Mouse (Mus musculus) lung, postnatal 25 days (tissue): ENCODE data around the gene Nuak1.

Experiments used
- DNase-seq: peaks from one replicate; pipeline ENCODE4 v3.0.0; 2022; ENCODE audit warnings: low spot score

The Nuak1 gene

DNA sequence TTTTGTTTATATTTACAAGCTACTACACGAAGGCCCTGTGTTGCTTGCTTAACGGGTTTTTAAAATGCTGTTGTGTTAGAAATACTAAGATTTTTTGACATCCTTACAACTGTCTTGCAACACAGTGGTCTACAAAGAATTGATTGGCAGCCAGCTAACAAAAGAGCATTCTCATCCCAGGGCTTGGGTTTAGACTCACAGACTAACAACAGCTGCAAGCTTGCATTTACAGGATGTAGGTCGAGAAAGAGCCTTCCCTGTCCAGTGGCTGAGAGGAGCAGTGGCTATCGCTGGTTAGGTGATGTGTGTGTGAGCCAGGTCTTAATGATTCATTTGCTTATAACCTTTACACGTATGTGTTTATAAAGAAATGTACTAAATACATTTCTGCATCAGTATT lies 94.7 kb downstream of the Nuak1 start:
- no peak for DNase-seq

DNA sequence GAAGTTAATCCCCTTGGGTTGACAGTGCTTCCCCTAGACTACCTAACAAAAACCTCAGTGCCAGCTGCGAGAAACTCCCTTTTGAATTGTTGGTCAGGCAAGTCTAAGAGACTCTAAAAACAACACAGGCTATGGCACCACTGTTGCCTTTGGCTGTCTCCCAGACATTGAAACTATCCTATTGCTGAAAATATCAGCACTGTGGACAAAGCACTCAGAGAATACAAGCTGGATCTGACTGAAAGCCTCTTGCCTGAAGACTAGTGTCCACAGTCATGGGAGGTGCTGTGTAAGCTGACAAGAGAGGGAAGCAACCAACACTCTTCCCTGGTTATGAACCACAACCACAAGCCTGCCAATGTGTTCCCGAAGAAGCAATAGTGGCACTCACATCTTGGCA lies 96.9 kb downstream of the Nuak1 start:
- no peak for DNase-seq

DNA sequence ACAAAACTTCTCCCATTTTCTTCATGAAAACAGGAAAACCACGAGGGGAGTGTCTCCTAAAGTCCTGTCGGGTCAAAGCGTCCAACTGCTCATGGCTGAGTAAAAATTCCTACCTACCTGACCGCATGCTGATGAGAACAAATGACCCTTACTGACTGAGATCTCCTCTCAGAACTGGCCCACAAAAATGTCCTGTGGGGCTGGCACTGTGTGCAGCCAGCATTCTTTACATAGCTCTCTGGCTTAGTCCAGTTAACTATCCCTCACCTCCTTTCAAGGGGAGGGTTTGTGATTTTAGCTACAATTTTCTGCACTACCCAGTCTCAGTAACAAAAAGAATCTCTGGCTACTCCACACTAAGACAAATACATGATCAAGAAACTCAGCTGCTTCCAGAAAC lies 100.9 kb downstream of the Nuak1 start:
- no peak for DNase-seq

DNA sequence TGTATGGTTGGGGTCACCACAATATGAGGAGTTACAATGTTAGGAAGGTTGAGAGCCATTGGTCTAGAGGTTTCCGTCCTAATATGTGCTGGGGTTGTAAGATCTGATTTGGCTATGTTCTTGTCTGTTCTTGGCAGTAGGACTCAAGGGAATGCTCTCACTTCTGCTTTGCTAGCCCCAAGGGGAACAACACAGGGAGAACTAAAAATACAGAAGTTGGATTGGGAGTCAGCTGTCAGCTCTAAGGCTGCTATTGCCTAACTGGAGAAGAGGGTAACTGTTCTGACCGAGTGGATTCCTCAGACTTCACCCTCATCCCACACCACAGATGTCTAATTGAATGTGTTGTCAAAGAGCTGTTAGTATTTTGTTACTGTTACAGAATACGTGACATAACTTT lies 101.6 kb downstream of the Nuak1 start:
- peak; percentile 70 for DNase-seq

DNA sequence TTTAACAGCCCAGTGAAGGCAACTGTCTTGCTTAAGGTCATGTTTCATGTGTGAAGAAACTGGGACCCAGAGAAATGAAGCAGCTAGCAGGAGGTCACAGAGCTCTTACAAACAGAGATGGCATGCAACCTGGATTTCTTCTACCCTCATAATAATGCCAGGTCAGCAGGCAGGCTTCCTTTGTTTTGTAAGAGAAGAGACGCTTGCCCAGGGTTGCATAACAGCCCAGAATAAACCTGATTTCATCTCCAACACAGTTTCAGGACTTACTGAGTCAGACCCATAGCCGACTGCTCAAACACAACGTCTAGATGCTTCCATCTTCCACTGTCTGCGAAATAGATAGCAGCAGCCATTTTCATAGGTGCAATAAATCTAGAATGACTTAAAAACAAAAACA lies 105.0 kb downstream of the Nuak1 start:
- peak; percentile 60 for DNase-seq

DNA sequence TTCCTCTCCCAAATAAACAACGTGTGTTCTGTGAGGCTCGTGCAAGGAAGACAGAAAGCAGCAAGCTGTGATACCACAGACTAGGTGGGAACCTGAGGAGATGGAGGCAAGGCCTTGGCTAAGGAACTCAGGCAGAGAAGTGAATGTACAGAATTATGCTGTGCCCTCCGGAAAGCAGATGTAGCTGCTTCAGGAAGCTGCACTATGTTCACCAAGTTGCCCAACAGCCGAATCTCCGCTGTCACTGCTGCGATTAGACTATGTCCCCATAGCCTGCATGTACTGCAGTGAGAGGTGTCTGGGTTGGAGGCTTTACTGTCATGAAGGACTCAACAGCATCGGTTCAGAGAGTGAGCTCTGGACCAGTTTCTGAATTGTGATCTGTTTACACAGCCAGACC lies 110.6 kb downstream of the Nuak1 start:
- DNase-seq: no peak

DNA sequence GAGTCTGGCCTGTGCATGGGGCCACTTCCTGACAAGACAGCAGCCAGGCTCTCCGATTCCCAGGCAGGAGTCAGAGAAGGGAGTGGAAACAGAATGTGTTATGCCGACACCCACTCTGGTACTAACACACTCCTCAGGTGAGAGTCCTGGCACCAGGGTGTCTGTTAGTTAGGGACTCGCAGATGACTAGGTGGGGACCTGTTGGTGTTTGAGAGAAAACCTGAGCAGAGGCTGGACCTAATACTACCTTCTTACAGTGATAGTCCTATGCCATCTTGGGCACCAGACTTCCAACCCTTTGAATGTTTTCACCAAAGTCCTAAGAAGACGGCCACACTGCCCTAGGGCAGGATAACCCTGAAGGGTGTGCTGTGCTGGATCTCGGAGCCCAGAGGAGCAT lies 111.1 kb downstream of the Nuak1 start:
- no peak for DNase-seq

DNA sequence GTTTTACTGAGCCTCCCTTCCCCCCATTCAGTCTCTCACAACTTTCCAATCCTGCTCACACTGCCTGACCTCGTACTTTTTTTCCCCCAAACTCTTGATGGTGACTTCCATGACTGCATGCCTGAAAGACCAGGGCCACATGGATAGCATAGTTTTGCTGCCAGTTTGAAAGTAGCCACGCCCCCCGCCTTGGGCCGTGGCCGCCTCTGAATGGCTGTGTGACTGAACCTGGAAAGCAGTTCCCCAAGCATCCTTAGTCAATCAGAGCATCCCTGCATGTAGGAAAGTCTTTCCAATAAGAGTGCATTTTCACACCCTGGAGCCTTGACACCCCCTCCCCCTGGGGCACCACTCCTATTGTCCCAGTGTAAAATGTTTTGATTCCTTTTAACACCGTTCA lies 116.4 kb downstream of the Nuak1 start:
- DNase-seq: no peak
